Mouse (Mus musculus): Measurements from ENCODE around the gene Exoc5. TPM values are rescaled to one million over a fixed set of nuclear protein-coding genes. Genes with fewer than 3 reads are reported as not detected.
A peak's percentile ranks its signal among the peaks of the same experiment; 100 is the strongest.
"Not testable (repeated sequence)": the region's sequence is repeated elsewhere in the genome, so short reads cannot be mapped to it uniquely, and the experiment has no call there.

Gene Exoc5
- 29.8 and 58.9 TPM in 2 replicates for polyA plus RNA-seq (2014; fragmentation: Nextera tagmentation; extraction: Ambion mirVana)

GRCm38 (mm10) chr14:49066274-49066823 lies at the start of gene Exoc5:
Gene Exoc5 (minus strand): TSS chr14:49066653.
- peak within 1 kb of the TSS; percentile 60 for H3K4me2 ChIP-seq (replicated peaks; ENCODE audit: low read depth, low read length)
- H3K4me3 ChIP-seq (ENCODE audit: low read length), result peak within 1 kb of the TSS; percentile 93
- no peaks in the 10 kb centered on the region for H3K27me3 ChIP-seq (ENCODE audit: control insufficient read depth, insufficient read depth, low read length)
- peak within 1 kb of the TSS; percentile 94 for H3K9ac ChIP-seq (ENCODE audit: low read depth, low read length)
- under 1% methylated on average over 53 of the region's 53 CpGs for WGBS
- peak; percentile 96 for ATAC-seq (ENCODE audit: low FRiP score, low TSS enrichment)
- peaks cover 13% of the 10 kb centered on the region for H3K4me1 ChIP-seq (ENCODE audit: control insufficient read depth, insufficient read depth, low read length)
- peak within 1 kb of the TSS; percentile 98 for H3K27ac ChIP-seq (ENCODE audit: low read depth, low read length)
- no peaks in the 10 kb centered on the region for H3K9me3 ChIP-seq (ENCODE audit: control insufficient read depth, low read length)
- H3K36me3 ChIP-seq (ENCODE audit: control insufficient read depth, insufficient read depth, low read length), result no peaks in the 10 kb centered on the region

GRCm38 (mm10) chr14:49091755-49092154 lies 25.3 kb upstream of the Exoc5 start:
- not testable (repeated sequence) for H3K4me1 ChIP-seq (ENCODE audit: control insufficient read depth, insufficient read depth, low read length); H3K27me3 ChIP-seq (ENCODE audit: control insufficient read depth, insufficient read depth, low read length); H3K9me3 ChIP-seq (ENCODE audit: control insufficient read depth, low read length); H3K27ac ChIP-seq (ENCODE audit: low read depth, low read length); ATAC-seq (ENCODE audit: low FRiP score, low TSS enrichment); H3K4me2 ChIP-seq (replicated peaks; ENCODE audit: low read depth, low read length); H3K9ac ChIP-seq (ENCODE audit: low read depth, low read length); H3K36me3 ChIP-seq (ENCODE audit: control insufficient read depth, insufficient read depth, low read length); H3K4me3 ChIP-seq (ENCODE audit: low read length)
- WGBS, result 63% methylated on average over 1 of the region's 1 CpGs

GRCm38 (mm10) chr14:49091277-49091676 lies 24.8 kb upstream of the Exoc5 start:
- Histone ChIP-seq H3K4me2 (replicated peaks; ENCODE audit: low read depth, low read length) (no peak overlapping the region), H3K36me3 (ENCODE audit: control insufficient read depth, insufficient read depth, low read length) (peaks cover 9% of the 10 kb centered on the region; the same call in 1 of the 2 replicates), H3K27ac (ENCODE audit: low read depth, low read length) (no peak overlapping the region), H3K9ac (ENCODE audit: low read depth, low read length) (no peak overlapping the region), H3K4me3 (ENCODE audit: low read length) (no peak overlapping the region), H3K27me3 (ENCODE audit: control insufficient read depth, insufficient read depth, low read length) (no peaks in the 10 kb centered on the region), H3K9me3 (ENCODE audit: control insufficient read depth, low read length) (no peaks in the 10 kb centered on the region), H3K4me1 (ENCODE audit: control insufficient read depth, insufficient read depth, low read length) (no peaks in the 10 kb centered on the region)
- WGBS, result 97% methylated on average over 4 of the region's 4 CpGs
- no peak for ATAC-seq (ENCODE audit: low FRiP score, low TSS enrichment)

- 47% methylated on average over 5 of the region's 5 CpGs for WGBS
- H3K9ac ChIP-seq (ENCODE audit: low read depth, low read length), result no peak overlapping the region
- H3K27me3 ChIP-seq (ENCODE audit: control insufficient read depth, insufficient read depth, low read length), result no peaks in the 10 kb centered on the region
- H3K4me2 ChIP-seq (replicated peaks; ENCODE audit: low read depth, low read length), result no peak overlapping the region
- no peaks in the 10 kb centered on the region for H3K9me3 ChIP-seq (ENCODE audit: control insufficient read depth, low read length)
- no peak for ATAC-seq (ENCODE audit: low FRiP score, low TSS enrichment)
- H3K27ac ChIP-seq (ENCODE audit: low read depth, low read length), result no peak overlapping the region
- peaks cover 12% of the 10 kb centered on the region; the same call in 1 of the 2 replicates for H3K36me3 ChIP-seq (ENCODE audit: control insufficient read depth, insufficient read depth, low read length)
- H3K4me1 ChIP-seq (ENCODE audit: control insufficient read depth, insufficient read depth, low read length), result no peaks in the 10 kb centered on the region
- no peak overlapping the region for H3K4me3 ChIP-seq (ENCODE audit: low read length)
These were observed 23.6 kb upstream of the Exoc5 start for GRCm38 (mm10) chr14:49090102-49090501.

- Histone ChIP-seq H3K4me2 (replicated peaks; ENCODE audit: low read depth, low read length) (no peak overlapping the region), H3K36me3 (ENCODE audit: control insufficient read depth, insufficient read depth, low read length) (peaks cover 12% of the 10 kb centered on the region; the same call in 1 of the 2 replicates), H3K9me3 (ENCODE audit: control insufficient read depth, low read length) (no peaks in the 10 kb centered on the region), H3K9ac (ENCODE audit: low read depth, low read length) (no peak overlapping the region), H3K27me3 (ENCODE audit: control insufficient read depth, insufficient read depth, low read length) (no peaks in the 10 kb centered on the region), H3K27ac (ENCODE audit: low read depth, low read length) (no peak overlapping the region), H3K4me3 (ENCODE audit: low read length) (no peak overlapping the region), H3K4me1 (ENCODE audit: control insufficient read depth, insufficient read depth, low read length) (no peaks in the 10 kb centered on the region)
- ATAC-seq (ENCODE audit: low FRiP score, low TSS enrichment), result no peak
- WGBS, result 16% methylated on average over 6 of the region's 6 CpGs
These were observed 23.1 kb upstream of the Exoc5 start for GRCm38 (mm10) chr14:49089461-49090058.

GRCm38 (mm10) chr14:49088155-49089048 lies 21.9 kb upstream of the Exoc5 start:
- Histone ChIP-seq H3K27ac (ENCODE audit: low read depth, low read length) (no peak overlapping the region), H3K9ac (ENCODE audit: low read depth, low read length) (no peak overlapping the region), H3K36me3 (ENCODE audit: control insufficient read depth, insufficient read depth, low read length) (peaks cover 24% of the 10 kb centered on the region; the same call in 1 of the 2 replicates), H3K4me3 (ENCODE audit: low read length) (no peak overlapping the region), H3K4me2 (replicated peaks; ENCODE audit: low read depth, low read length) (no peak overlapping the region), H3K9me3 (ENCODE audit: control insufficient read depth, low read length) (no peaks in the 10 kb centered on the region), H3K27me3 (ENCODE audit: control insufficient read depth, insufficient read depth, low read length) (no peaks in the 10 kb centered on the region), H3K4me1 (ENCODE audit: control insufficient read depth, insufficient read depth, low read length) (no peaks in the 10 kb centered on the region)
- ATAC-seq (ENCODE audit: low FRiP score, low TSS enrichment), result no peak
- 52% methylated on average over 14 of the region's 14 CpGs for WGBS

GRCm38 (mm10) chr14:49086522-49086921 lies 20.1 kb upstream of the Exoc5 start:
- H3K4me2 ChIP-seq (replicated peaks; ENCODE audit: low read depth, low read length), result no peak overlapping the region
- H3K27ac ChIP-seq (ENCODE audit: low read depth, low read length), result no peak overlapping the region
- H3K27me3 ChIP-seq (ENCODE audit: control insufficient read depth, insufficient read depth, low read length), result no peaks in the 10 kb centered on the region
- H3K4me1 ChIP-seq (ENCODE audit: control insufficient read depth, insufficient read depth, low read length), result no peaks in the 10 kb centered on the region
- no peak overlapping the region for H3K4me3 ChIP-seq (ENCODE audit: low read length)
- H3K36me3 ChIP-seq (ENCODE audit: control insufficient read depth, insufficient read depth, low read length), result peaks cover 30% of the 10 kb centered on the region; the same call in 1 of the 2 replicates
- no peaks in the 10 kb centered on the region for H3K9me3 ChIP-seq (ENCODE audit: control insufficient read depth, low read length)
- 82% methylated on average over 4 of the region's 4 CpGs for WGBS
- no peak overlapping the region for H3K9ac ChIP-seq (ENCODE audit: low read depth, low read length)
- 0 out of 2 replicates have a peak, but pooled peaks have one; percentile 60 for ATAC-seq (ENCODE audit: low FRiP score, low TSS enrichment)

- Histone ChIP-seq H3K9ac (ENCODE audit: low read depth, low read length) (no peak overlapping the region), H3K4me2 (replicated peaks; ENCODE audit: low read depth, low read length) (no peak overlapping the region), H3K9me3 (ENCODE audit: control insufficient read depth, low read length) (no peaks in the 10 kb centered on the region), H3K27ac (ENCODE audit: low read depth, low read length) (no peak overlapping the region), H3K27me3 (ENCODE audit: control insufficient read depth, insufficient read depth, low read length) (no peaks in the 10 kb centered on the region), H3K36me3 (ENCODE audit: control insufficient read depth, insufficient read depth, low read length) (peaks cover 33% of the 10 kb centered on the region; the same call in 1 of the 2 replicates), H3K4me1 (ENCODE audit: control insufficient read depth, insufficient read depth, low read length) (no peaks in the 10 kb centered on the region), H3K4me3 (ENCODE audit: low read length) (no peak overlapping the region)
- 93% methylated on average over 2 of the region's 2 CpGs for WGBS
- ATAC-seq (ENCODE audit: low FRiP score, low TSS enrichment), result no peak
These were observed 12.4 kb upstream of the Exoc5 start for GRCm38 (mm10) chr14:49078820-49079219.
